Mouse (Mus musculus) limb, embryonic 15.5 days (tissue): ENCODE results near the gene Ptpn6. TPM values are rescaled to one million over a fixed set of nuclear protein-coding genes. Genes with fewer than 3 reads are reported as not detected.
"Not testable (repeated sequence)": the region's sequence is repeated elsewhere in the genome, so short reads cannot be mapped to it uniquely, and the experiment has no call there.

ENCODE experiments used
- ATAC-seq: fragments of 200-750 bp; cut with Nextera tagmentation; 2 replicates; pipeline ENCODE4 v1.8.0; 2017; ENCODE audit warnings: low read depth, moderate TSS enrichment; ENCODE audit not compliant: insufficient number of reproducible peaks, low FRiP score, low TSS enrichment
- H3K27ac ChIP-seq: fragments of 300-500 bp; sonication (generic); 2 replicates; pipeline ENCODE4 v1.5.1; 2015; ENCODE audit warnings: moderate library complexity, mild to moderate bottlenecking, inconsistent platforms
- H3K27me3 ChIP-seq: fragments of 300-500 bp; sonication (generic); 2 replicates; pipeline ENCODE4 v1.6.1; 2015; ENCODE audit warnings: inconsistent platforms
- H3K36me3 ChIP-seq: fragments of 300-500 bp; sonication (generic); 2 replicates; pipeline ENCODE4 v1.6.1; 2015; ENCODE audit warnings: inconsistent platforms
- H3K4me1 ChIP-seq: fragments of 300-500 bp; sonication (generic); 2 replicates; pipeline ENCODE4 v1.6.1; 2015; ENCODE audit warnings: inconsistent platforms
- H3K4me2 ChIP-seq: fragments of 300-500 bp; sonication (generic); 2 replicates; pipeline ENCODE4 v1.6.1; 2015; ENCODE audit warnings: mild to moderate bottlenecking, inconsistent platforms
- H3K4me3 ChIP-seq: fragments of 300-500 bp; sonication (generic); 2 replicates; pipeline ENCODE4 v1.5.1; 2015; ENCODE audit warnings: mild to moderate bottlenecking, inconsistent platforms
- H3K9ac ChIP-seq: fragments of 300-500 bp; sonication (generic); 2 replicates; pipeline ENCODE4 v1.6.1; 2015; ENCODE audit warnings: inconsistent platforms
- H3K9me3 ChIP-seq: fragments of 300-500 bp; sonication (generic); 2 replicates; pipeline ENCODE4 v1.6.1; 2016; ENCODE audit warnings: inconsistent platforms
- WGBS: fragments of 180-500 bp; shearing (Covaris S2); methylation state at CpG from one replicate; pipeline ENCODE4 v1.1.7; 2015; 5-methylcytosine and 5-hydroxymethylcytosine counted together
- polyA plus RNA-seq: library from polyadenylated mRNA; unstranded; fragments of >200 nt; fragmentation: Nextera tagmentation; extraction: Ambion mirVana; gene quantifications from 2 replicates; pipeline ENCODE4 v1.2.1, GENCODE M21; 2015

The Ptpn6 gene
- polyA plus RNA-seq, 1 experiment from 2014 or later: 17.8 TPM

GRCm38 (mm10) chr6:124688151-124688758 lies 50.3 kb downstream of the Ptpn6 start:
- no peak for ATAC-seq
- Histone ChIP-seq H3K9ac (no peak overlapping the region), H3K36me3 (no peaks in the 10 kb centered on the region), H3K4me1 (peaks cover 5% of the 10 kb centered on the region; the same call in 1 of the 2 replicates), H3K27ac (no peak overlapping the region), H3K4me2 (no peak overlapping the region), H3K4me3 (no peak overlapping the region), H3K9me3 (no peaks in the 10 kb centered on the region), H3K27me3 (no peaks in the 10 kb centered on the region)
- 78% methylated on average over 8 of the region's 8 CpGs for WGBS

GRCm38 (mm10) chr6:124686644-124687043 lies 51.9 kb downstream of the Ptpn6 start:
- ATAC-seq, H3K9ac ChIP-seq: not testable (repeated sequence)
- WGBS: 82% methylated on average over 1 of the region's 1 CpGs

GRCm38 (mm10) chr6:124685606-124686386 lies 52.7 kb downstream of the Ptpn6 start:
- Histone ChIP-seq H3K27ac (no peak overlapping the region), H3K4me2 (no peak overlapping the region), H3K9me3 (no peaks in the 10 kb centered on the region), H3K4me1 (peaks cover 7% of the 10 kb centered on the region; the same call in 1 of the 2 replicates), H3K27me3 (no peaks in the 10 kb centered on the region), H3K9ac (no peak overlapping the region), H3K36me3 (no peaks in the 10 kb centered on the region), H3K4me3 (no peak overlapping the region)
- 93% methylated on average over 12 of the region's 12 CpGs for WGBS
- no peak for ATAC-seq

More at GRCm38 (mm10) chr6:124686644-124687043, 51.9 kb downstream of the Ptpn6 start:
- not testable (repeated sequence) for H3K4me3 ChIP-seq, H3K36me3 ChIP-seq, H3K4me2 ChIP-seq, H3K4me1 ChIP-seq, H3K27me3 ChIP-seq, H3K27ac ChIP-seq, H3K9me3 ChIP-seq

GRCm38 (mm10) chr6:124683591-124684417 lies 54.7 kb downstream of the Ptpn6 start:
- no peak overlapping the region for H3K9ac ChIP-seq
- H3K27ac ChIP-seq: peak overlapping the region; percentile 43; the same call in 1 of the 2 replicates
- no peaks in the 10 kb centered on the region for H3K36me3 ChIP-seq
- peak; percentile 30; the same call in 1 of the 2 replicates for ATAC-seq
- no peak overlapping the region for H3K4me3 ChIP-seq
- no peaks in the 10 kb centered on the region for H3K9me3 ChIP-seq
- peaks cover 7% of the 10 kb centered on the region; the same call in 1 of the 2 replicates for H3K4me1 ChIP-seq
- 61% methylated on average over 14 of the region's 14 CpGs for WGBS
- H3K4me2 ChIP-seq: no peak overlapping the region
- H3K27me3 ChIP-seq: no peaks in the 10 kb centered on the region

GRCm38 (mm10) chr6:124682291-124682690 lies 56.2 kb downstream of the Ptpn6 start:
- H3K4me2 ChIP-seq, H3K9me3 ChIP-seq, H3K4me3 ChIP-seq, H3K27me3 ChIP-seq, H3K9ac ChIP-seq, H3K36me3 ChIP-seq, ATAC-seq, H3K4me1 ChIP-seq, H3K27ac ChIP-seq: not testable (repeated sequence)
- 77% methylated on average over 6 of the region's 6 CpGs for WGBS

GRCm38 (mm10) chr6:124679486-124679885 lies 59.0 kb downstream of the Ptpn6 start:
- Histone ChIP-seq H3K9me3 (no peaks in the 10 kb centered on the region), H3K4me2 (no peak overlapping the region), H3K36me3 (peaks cover 1% of the 10 kb centered on the region; the same call in 1 of the 2 replicates), H3K4me1 (peaks cover 7% of the 10 kb centered on the region; the same call in 1 of the 2 replicates), H3K4me3 (no peak overlapping the region), H3K27me3 (no peaks in the 10 kb centered on the region), H3K27ac (no peak overlapping the region), H3K9ac (no peak overlapping the region)
- WGBS: 86% methylated on average over 3 of the region's 3 CpGs
- no peak for ATAC-seq

GRCm38 (mm10) chr6:124678769-124679168 lies 59.7 kb downstream of the Ptpn6 start:
- no peaks in the 10 kb centered on the region for H3K9me3 ChIP-seq
- H3K4me2 ChIP-seq: no peak overlapping the region
- peaks cover 6% of the 10 kb centered on the region; the same call in 1 of the 2 replicates for H3K4me1 ChIP-seq
- no peak overlapping the region for H3K27ac ChIP-seq
- H3K27me3 ChIP-seq: no peaks in the 10 kb centered on the region
- H3K36me3 ChIP-seq: peaks cover 3% of the 10 kb centered on the region; the same call in 1 of the 2 replicates
- ATAC-seq: no peak
- WGBS: 94% methylated on average over 7 of the region's 7 CpGs
- no peak overlapping the region for H3K9ac ChIP-seq
- no peak overlapping the region for H3K4me3 ChIP-seq

GRCm38 (mm10) chr6:124676171-124676570 lies 62.3 kb downstream of the Ptpn6 start:
- Histone ChIP-seq H3K27me3 (no peaks in the 10 kb centered on the region), H3K4me2 (no peak overlapping the region), H3K9ac (no peak overlapping the region), H3K4me3 (no peak overlapping the region), H3K4me1 (peaks cover 13% of the 10 kb centered on the region), H3K27ac (no peak overlapping the region), H3K9me3 (no peaks in the 10 kb centered on the region), H3K36me3 (peaks cover 3% of the 10 kb centered on the region; the same call in 1 of the 2 replicates)
- ATAC-seq: no peak
- 77% methylated on average over 6 of the region's 6 CpGs for WGBS

- WGBS: 96% methylated on average over 7 of the region's 7 CpGs
- ATAC-seq: no peak
- Histone ChIP-seq H3K4me1 (peaks cover 13% of the 10 kb centered on the region), H3K27ac (no peak overlapping the region), H3K4me3 (no peak overlapping the region), H3K36me3 (peaks cover 7% of the 10 kb centered on the region; the same call in 1 of the 2 replicates), H3K4me2 (no peak overlapping the region), H3K9ac (no peak overlapping the region), H3K27me3 (no peaks in the 10 kb centered on the region), H3K9me3 (no peaks in the 10 kb centered on the region)
Measured at GRCm38 (mm10) chr6:124674591-124674990, 63.9 kb downstream of the Ptpn6 start.

GRCm38 (mm10) chr6:124673619-124674018 lies 64.9 kb downstream of the Ptpn6 start:
- peaks cover 7% of the 10 kb centered on the region; the same call in 1 of the 2 replicates for H3K36me3 ChIP-seq
- H3K27me3 ChIP-seq: no peaks in the 10 kb centered on the region
- peak overlapping the region; percentile 33 for H3K27ac ChIP-seq
- WGBS: 59% methylated on average over 9 of the region's 9 CpGs
- H3K4me3 ChIP-seq: no peak overlapping the region
- H3K4me2 ChIP-seq: no peak overlapping the region
- 0 out of 2 replicates have a peak, but pooled peaks have one; percentile 55 for ATAC-seq
- no peaks in the 10 kb centered on the region for H3K9me3 ChIP-seq
- no peak overlapping the region for H3K9ac ChIP-seq
- H3K4me1 ChIP-seq: peaks cover 13% of the 10 kb centered on the region

GRCm38 (mm10) chr6:124672100-124672499 lies 66.4 kb downstream of the Ptpn6 start:
- WGBS: 42% methylated on average over 6 of the region's 6 CpGs
- H3K4me1 ChIP-seq: peaks cover 13% of the 10 kb centered on the region
- peaks cover 7% of the 10 kb centered on the region; the same call in 1 of the 2 replicates for H3K36me3 ChIP-seq
- no peaks in the 10 kb centered on the region for H3K27me3 ChIP-seq
- no peak for ATAC-seq
- no peak overlapping the region for H3K4me3 ChIP-seq
- H3K27ac ChIP-seq: no peak overlapping the region; the same call in 1 of the 2 replicates
- no peak overlapping the region for H3K4me2 ChIP-seq
- H3K9ac ChIP-seq: no peak overlapping the region
- H3K9me3 ChIP-seq: no peaks in the 10 kb centered on the region
